Mouse (Mus musculus) MEL (cell line): ENCODE results near the gene Scyl3. TPM values are rescaled to one million over a fixed set of nuclear protein-coding genes. Genes with fewer than 3 reads are reported as not detected.

Experiments
- DNase-seq: peaks from one replicate; pipeline ENCODE4 v3.0.0; 2011; ENCODE audit warnings: low read depth, low spot score
- H3K27ac ChIP-seq: 2 replicates; pipeline ENCODE4 v1.5.1; 2012; ENCODE audit warnings: low read depth, mild to moderate bottlenecking, control low read depth, low read length, moderate library complexity; ENCODE audit not compliant: control insufficient read depth
- H3K27me3 ChIP-seq, 2 experiments: fragments of 150-350 bp in 1 of 2; sonication (generic) in 1 of 2; 2 replicates each; pipeline ENCODE4 v1.6.1; 2012; ENCODE audit warnings: low read length in 2 of 2, mild to moderate bottlenecking in 2 of 2, improper control_type of control experiment in 1 of 2, moderate library complexity in 1 of 2; ENCODE audit not compliant: insufficient read depth in 2 of 2, control insufficient read depth in 1 of 2
- H3K36me3 ChIP-seq, 2 experiments: 2 replicates each; pipeline ENCODE4 v1.6.1; 2012 to 2014; ENCODE audit warnings: low read length in 2 of 2, improper control_type of control experiment in 1 of 2, inconsistent platforms in 1 of 2, mild to moderate bottlenecking in 1 of 2; ENCODE audit not compliant: insufficient read depth in 2 of 2, control insufficient read depth in 1 of 2
- H3K4me1 ChIP-seq, 2 experiments: fragments of 150-350 bp in 1 of 2; sonication (generic) in 1 of 2; 2 replicates each; pipeline ENCODE4 v1.6.1; 2012; ENCODE audit warnings: low read length in 2 of 2, improper control_type of control experiment in 1 of 2, mild to moderate bottlenecking in 1 of 2; ENCODE audit not compliant: insufficient read depth in 2 of 2, control insufficient read depth in 1 of 2
- H3K4me3 ChIP-seq, 2 experiments: fragments of 150-350 bp in 1 of 2; sonication (generic) in 1 of 2; 2 replicates each; pipeline ENCODE4 v1.5.1; 2012; ENCODE audit warnings: low read depth in 2 of 2, low read length in 2 of 2, mild to moderate bottlenecking in 2 of 2, moderate library complexity in 2 of 2, control low read depth in 1 of 2, improper control_type of control experiment in 1 of 2; ENCODE audit not compliant: control insufficient read depth in 1 of 2, insufficient read depth in 1 of 2
- H3K79me2 ChIP-seq: 2 replicates; pipeline ENCODE4 v1.6.1; 2012; ENCODE audit warnings: mild to moderate bottlenecking, low read length, moderate library complexity; ENCODE audit not compliant: control insufficient read depth, poor library complexity, insufficient read depth
- H3K9ac ChIP-seq: 2 replicates; pipeline ENCODE4 v1.6.1; 2012; ENCODE audit warnings: low read depth, mild to moderate bottlenecking, control low read depth, low read length, moderate library complexity; ENCODE audit not compliant: control insufficient read depth, poor library complexity, severe bottlenecking
- H3K9me3 ChIP-seq: fragments of 150-350 bp; sonication (generic); replicated peaks from 2 replicates; pipeline ENCODE4 v1.6.1; 2012; ENCODE audit warnings: mild to moderate bottlenecking, low read length, improper control_type of control experiment, moderate library complexity; ENCODE audit not compliant: insufficient read depth
- CHD1 ChIP-seq: IDR thresholded peaks from 2 replicates; pipeline ENCODE4 v1.6.1; 2012; ENCODE audit warnings: low read depth, mild to moderate bottlenecking, inconsistent platforms, low read length, improper control_type of control experiment
- CHD2 ChIP-seq: IDR thresholded peaks from 2 replicates; pipeline ENCODE4 v1.6.1; 2011; ENCODE audit warnings: low read length, improper control_type of control experiment
- E2F4 ChIP-seq: IDR thresholded peaks from 2 replicates; pipeline ENCODE4 v1.6.1; 2011; ENCODE audit warnings: low read depth, low read length, improper control_type of control experiment, borderline replicate concordance
- ELF1 ChIP-seq: IDR thresholded peaks from 2 replicates; pipeline ENCODE4 v1.6.1; 2014; ENCODE audit warnings: low read depth, mild to moderate bottlenecking, inconsistent platforms, low read length, improper control_type of control experiment, moderate library complexity
- EP300 ChIP-seq, 2 experiments: IDR thresholded peaks; 2 replicates each; pipeline ENCODE4 v1.6.1; 2011; ENCODE audit warnings: improper control_type of control experiment in 2 of 2, low read length in 2 of 2, low read depth in 1 of 2, mild to moderate bottlenecking in 1 of 2
- GABPA ChIP-seq: IDR thresholded peaks from 2 replicates; pipeline ENCODE4 v1.6.1; 2012; ENCODE audit warnings: low read depth, mild to moderate bottlenecking, inconsistent platforms, low read length, improper control_type of control experiment, moderate library complexity
- GATA1 ChIP-seq: IDR thresholded peaks from 2 replicates; pipeline ENCODE4 v1.6.1; 2011; ENCODE audit warnings: low read depth, low read length, improper control_type of control experiment
- HCFC1 ChIP-seq: IDR thresholded peaks from 2 replicates; pipeline ENCODE4 v1.6.1; 2012; ENCODE audit warnings: low read depth, mild to moderate bottlenecking, inconsistent platforms, low read length, improper control_type of control experiment, moderate library complexity
- MAFK ChIP-seq: IDR thresholded peaks from 2 replicates; pipeline ENCODE4 v1.6.1; 2011; ENCODE audit warnings: low read depth, mild to moderate bottlenecking, low read length, improper control_type of control experiment, borderline replicate concordance
- MAX ChIP-seq: IDR thresholded peaks from 2 replicates; pipeline ENCODE4 v1.6.1; 2011; ENCODE audit warnings: low read length, improper control_type of control experiment
- MAZ ChIP-seq: IDR thresholded peaks from 2 replicates; pipeline ENCODE4 v1.6.1; 2012; ENCODE audit warnings: low read depth, mild to moderate bottlenecking, inconsistent platforms, low read length, improper control_type of control experiment
- MXI1 ChIP-seq: IDR thresholded peaks from 2 replicates; pipeline ENCODE4 v1.6.1; 2011; ENCODE audit warnings: mild to moderate bottlenecking, low read depth, low read length, improper control_type of control experiment
- MYC ChIP-seq: IDR thresholded peaks from 2 replicates; pipeline ENCODE4 v1.6.1; 2011; ENCODE audit warnings: low read depth, mild to moderate bottlenecking, low read length, improper control_type of control experiment, moderate library complexity
- NELFE ChIP-seq: IDR thresholded peaks from 2 replicates; pipeline ENCODE4 v1.6.1; 2011; ENCODE audit warnings: low read depth, low read length, improper control_type of control experiment
- NRF1 ChIP-seq: IDR thresholded peaks from 2 replicates; pipeline ENCODE4 v1.6.1; 2014; ENCODE audit warnings: low read depth, mild to moderate bottlenecking, inconsistent platforms, low read length, improper control_type of control experiment, moderate library complexity; ENCODE audit not compliant: poor library complexity, insufficient read depth, severe bottlenecking
- POLR2A ChIP-seq, 2 experiments: IDR thresholded peaks; 2 replicates each; pipeline ENCODE4 v1.6.1; 2011 to 2012; ENCODE audit warnings: low read length in 2 of 2, mild to moderate bottlenecking in 2 of 2, control low read depth in 1 of 2, improper control_type of control experiment in 1 of 2, low read depth in 1 of 2, moderate library complexity in 1 of 2; ENCODE audit not compliant: control insufficient read depth in 1 of 2, insufficient read depth in 1 of 2, poor library complexity in 1 of 2
- POLR2AphosphoS2 ChIP-seq: IDR thresholded peaks from 2 replicates; pipeline ENCODE4 v1.6.1; 2011; ENCODE audit warnings: low read length, improper control_type of control experiment
- RAD21 ChIP-seq: IDR thresholded peaks from 2 replicates; pipeline ENCODE4 v1.6.1; 2011; ENCODE audit warnings: mild to moderate bottlenecking, low read depth, low read length, improper control_type of control experiment
- SIN3A ChIP-seq: IDR thresholded peaks from 2 replicates; pipeline ENCODE4 v1.6.1; 2012; ENCODE audit warnings: low read length, improper control_type of control experiment, inconsistent platforms
- SMC3 ChIP-seq: IDR thresholded peaks from 2 replicates; pipeline ENCODE4 v1.6.1; 2011; ENCODE audit warnings: low read depth, low read length, improper control_type of control experiment
- TCF12 ChIP-seq: IDR thresholded peaks from 2 replicates; pipeline ENCODE4 v1.6.1; 2014; ENCODE audit warnings: low read depth, mild to moderate bottlenecking, inconsistent platforms, low read length, improper control_type of control experiment, moderate library complexity
- UBTF ChIP-seq: IDR thresholded peaks from 2 replicates; pipeline ENCODE4 v1.6.1; 2012; ENCODE audit warnings: low read depth, mild to moderate bottlenecking, inconsistent platforms, low read length, improper control_type of control experiment, moderate library complexity, borderline replicate concordance; ENCODE audit not compliant: insufficient read depth
- USF1 ChIP-seq: IDR thresholded peaks from 2 replicates; pipeline ENCODE4 v1.6.1; 2014; ENCODE audit warnings: low read depth, mild to moderate bottlenecking, inconsistent platforms, low read length, improper control_type of control experiment, moderate library complexity
- ZC3H11A ChIP-seq: IDR thresholded peaks from 2 replicates; pipeline ENCODE4 v1.6.1; 2012; ENCODE audit warnings: low read depth, mild to moderate bottlenecking, inconsistent platforms, low read length, improper control_type of control experiment
- ZKSCAN1 ChIP-seq: IDR thresholded peaks from 2 replicates; pipeline ENCODE4 v1.6.1; 2012; ENCODE audit warnings: low read depth, mild to moderate bottlenecking, inconsistent platforms, low read length, improper control_type of control experiment, moderate library complexity
- ZMIZ1 ChIP-seq: IDR thresholded peaks from 2 replicates; pipeline ENCODE4 v1.6.1; 2012; ENCODE audit warnings: low read depth, mild to moderate bottlenecking, inconsistent platforms, low read length, improper control_type of control experiment, moderate library complexity
- polyA plus RNA-seq, 2 experiments: library from polyadenylated mRNA; stranded (reverse) in 1 of 2; unstranded in 1 of 2; fragments of >175 nt in 1 of 2; fragments of >200 nt in 1 of 2; gene quantifications; 2 replicates each; pipeline versions ENCODE4 v1.2.1 to v1.2.4; 2012; ENCODE audit warnings: low replicate concordance in 2 of 2, low read depth in 1 of 2; ENCODE audit not compliant: insufficient read length in 2 of 2, insufficient read depth in 1 of 2, missing spikeins in 1 of 2
- total RNA-seq: library from RNA; depleted of rRNA; stranded (reverse); fragments of 300-350 nt; gene quantifications from 2 replicates; pipeline ENCODE4 v1.2.3, GENCODE M21; 2012

Gene Scyl3
- total and polyA plus RNA-seq, 3 experiments, result 12.2 to 55.7 (median 21.2) TPM

- 0 out of 2 replicates have a peak, but pooled peaks have one; percentile 23 for TF ChIP-seq UBTF
- no peak for TF ChIP-seq NELFE
- TF ChIP-seq ZC3H11A, result no peak
- no peak for TF ChIP-seq MAZ
- no peak for TF ChIP-seq NRF1
- no peak for TF ChIP-seq RAD21
- TF ChIP-seq GABPA, result no peak
- TF ChIP-seq TCF12, result no peak
- TF ChIP-seq MAFK, result no peak
- TF ChIP-seq ZKSCAN1, result no peak
These were observed 1.5 kb downstream of the Scyl3 start (continued) for GRCm38 (mm10) chr1:163930458-163930794.

- Histone ChIP-seq H3K9me3 (no peaks in the 10 kb centered on the region), H3K4me3 (no peak overlapping the region), H3K9ac (peak overlapping the region; percentile 99; the same call in 1 of the 2 replicates), H3K4me1 (peaks cover 2 to 16% of the 10 kb centered on the region in 2 experiments), H3K36me3 (peaks cover 9 to 12% of the 10 kb centered on the region in 2 experiments), H3K27ac (no peak overlapping the region), H3K27me3 (no peaks in the 10 kb centered on the region), H3K79me2 (peaks cover 28% of the 10 kb centered on the region)
- no peak for TF ChIP-seq ZMIZ1
- 0 out of 2 replicates have a peak, but pooled peaks have one; percentile 32 for TF ChIP-seq MYC
- 0 out of 2 replicates have a peak, but pooled peaks have one; percentile 17 for TF ChIP-seq USF1
- no peak for TF ChIP-seq CHD2
- TF ChIP-seq GATA1, result peak; percentile 22; the same call in 1 of the 2 replicates
- TF ChIP-seq SIN3A, result no peak
- no peak for TF ChIP-seq CHD1
- 0 out of 2 replicates have a peak, but pooled peaks have one; percentile 21 for TF ChIP-seq MAX
- DNase-seq, result peak; percentile 17
These were observed 2.9 kb downstream of the Scyl3 start for GRCm38 (mm10) chr1:163931801-163932200.

GRCm38 (mm10) chr1:163934591-163934990 is 5.7 kb downstream of the Scyl3 start:
- Histone ChIP-seq H3K79me2 (peaks cover 28% of the 10 kb centered on the region), H3K4me3 (no peak overlapping the region), H3K36me3 (peaks cover 10 to 18% of the 10 kb centered on the region in 2 experiments), H3K4me1 (peaks cover 2 to 12% of the 10 kb centered on the region in 2 experiments), H3K27ac (no peak overlapping the region), H3K9ac (no peak overlapping the region), H3K27me3 (no peaks in the 10 kb centered on the region), H3K9me3 (no peaks in the 10 kb centered on the region)
- TF ChIP-seq EP300 (IDR thresholded peaks at IDR 0.05; ENCODE audit: low read depth in 1 of 2, low read length in 2 of 2) (no peak), SIN3A (no peak), HCFC1 (no peak), POLR2AphosphoS2 (no peak), CHD2 (no peak), SMC3 (no peak), MXI1 (no peak), ELF1 (no peak), E2F4 (no peak), ZKSCAN1 (no peak), POLR2A (IDR thresholded peaks at IDR 0.05; ENCODE audit: control insufficient read depth in 1 of 2, insufficient read depth in 1 of 2, low read depth in 1 of 2, low read length in 2 of 2, poor library complexity in 1 of 2) (no peak)
- DNase-seq, result no peak
